Mouse (Mus musculus): Measurements from ENCODE around the gene Tigd4.

- no peak for TF ChIP-seq CTCF (IDR thresholded peaks at IDR 0.05)
- TF ChIP-seq EP300 (IDR thresholded peaks at IDR 0.05) = no peak
Observed at GRCm38 (mm10) chr3:84603212-84603611, 9.8 kb downstream of the Tigd4 start.

All from lung, postnatal 0 days (tissue).